Mouse (Mus musculus): ENCODE data around the gene Dgat2. TPM values are rescaled to one million over a fixed set of nuclear protein-coding genes. Genes with fewer than 3 reads are reported as not detected.

The Dgat2 gene
- total RNA-seq, 2 experiments from 2014 or later, result 111 TPM

DNA sequence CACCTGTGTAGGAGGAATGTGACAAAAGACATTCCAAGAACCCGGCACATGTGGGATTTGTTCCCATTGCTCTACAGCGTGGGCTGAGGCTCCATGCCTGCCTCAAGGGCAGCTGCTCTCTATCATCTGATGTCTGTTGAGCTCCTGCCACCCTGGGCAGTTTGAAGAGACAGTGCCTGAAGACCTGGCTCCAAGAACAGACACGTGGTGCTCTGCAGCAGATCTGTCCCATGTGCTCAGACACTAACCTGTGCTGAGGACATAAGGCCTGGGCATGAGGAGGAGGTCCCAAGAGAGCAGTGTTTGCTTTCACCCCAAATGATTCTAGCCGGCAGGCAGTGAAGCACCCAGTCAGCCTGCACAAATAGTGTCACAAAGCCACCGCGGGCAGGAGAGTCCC is 13.8 kb downstream of the Dgat2 start:
- DNase-seq (ENCODE audit: low spot score in 2 of 2), result no peak
- TF ChIP-seq CTCF (conservative IDR thresholded peaks at IDR 0.05), result no peak
- Histone ChIP-seq H3K4me3 (no peak overlapping the region), H3K27ac (no peak overlapping the region; the same call in 1 of the 2 replicates)

DNA sequence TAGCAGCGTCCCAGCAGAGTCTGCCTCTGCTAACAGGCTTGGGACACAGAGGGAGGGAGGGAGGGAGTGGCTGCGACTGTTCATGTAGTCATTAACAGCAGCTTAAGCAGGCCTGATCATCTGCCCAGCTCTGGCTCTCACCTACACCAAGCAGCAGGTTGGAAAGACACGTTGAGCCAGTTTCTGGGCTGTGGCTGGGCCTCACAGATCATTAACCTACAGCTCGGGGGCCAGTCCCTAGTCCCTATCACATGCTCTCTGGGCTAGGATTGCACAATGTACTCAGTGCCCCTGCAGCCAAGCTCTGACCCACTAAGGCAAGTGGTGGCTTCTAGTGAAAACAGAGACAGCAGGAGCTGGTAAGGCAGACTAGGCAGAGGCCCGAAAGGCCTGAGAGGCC is 14.6 kb downstream of the Dgat2 start:
- no peak for DNase-seq (ENCODE audit: low spot score in 2 of 2)
- Histone ChIP-seq H3K4me3 (no peak overlapping the region), H3K27ac (no peak overlapping the region)
- no peak for TF ChIP-seq CTCF (conservative IDR thresholded peaks at IDR 0.05)

DNA sequence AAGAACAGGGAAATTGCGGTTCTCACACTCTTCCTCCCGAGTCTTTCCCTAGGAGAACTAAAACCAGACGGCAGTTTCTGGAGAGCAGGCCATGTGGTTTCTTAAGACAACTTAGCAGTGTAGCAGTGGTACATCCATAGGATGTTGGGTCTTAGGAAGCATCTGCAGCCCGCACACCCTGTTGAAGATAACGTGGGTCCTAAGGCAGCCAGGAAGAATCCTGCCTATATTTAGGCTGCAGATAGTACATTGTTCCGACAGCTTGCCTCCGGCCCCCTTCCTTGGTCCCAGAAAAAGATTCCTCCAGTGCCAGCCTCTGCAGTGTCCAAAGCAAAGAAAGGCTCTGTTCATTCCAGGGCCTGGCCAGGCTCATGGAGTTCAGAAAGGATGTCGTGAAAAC is 16.4 kb downstream of the Dgat2 start:
- H3K27ac ChIP-seq, result no peak overlapping the region
- no peak overlapping the region for H3K4me3 ChIP-seq
- TF ChIP-seq CTCF (conservative IDR thresholded peaks at IDR 0.05), result no peak
- no peak for DNase-seq (ENCODE audit: low spot score in 2 of 2)

DNA sequence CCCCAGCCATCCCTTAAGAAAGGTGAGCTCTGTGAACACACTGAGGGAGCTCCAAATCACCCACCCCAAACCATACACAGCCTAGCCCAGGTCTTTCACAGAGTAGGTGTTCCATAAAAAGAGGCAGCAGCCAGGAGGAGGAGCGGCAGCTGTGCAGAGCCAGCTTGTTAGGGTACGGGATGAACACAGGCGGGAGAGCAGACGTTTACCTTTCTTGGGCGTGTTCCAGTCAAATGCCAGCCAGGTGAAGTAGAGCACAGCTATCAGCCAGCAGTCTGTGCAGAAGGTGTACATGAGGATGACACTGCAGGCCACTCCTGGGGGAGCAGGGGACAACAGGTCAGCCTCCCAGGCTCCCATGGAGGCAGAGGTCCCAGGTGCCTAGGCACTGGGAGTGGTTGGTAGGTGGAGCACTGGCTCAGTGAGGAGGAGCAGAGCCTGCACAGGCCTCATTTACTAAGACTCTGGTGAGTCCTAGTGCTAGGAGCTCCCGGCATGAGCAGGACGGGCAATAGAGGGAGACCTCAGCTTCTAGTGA is 17.6 kb downstream of the Dgat2 start:
- DNase-seq (ENCODE audit: low spot score in 2 of 2), result no peak
- Histone ChIP-seq H3K27ac (no peak overlapping the region), H3K4me3 (no peak overlapping the region)
- TF ChIP-seq CTCF (conservative IDR thresholded peaks at IDR 0.05), result no peak

DNA sequence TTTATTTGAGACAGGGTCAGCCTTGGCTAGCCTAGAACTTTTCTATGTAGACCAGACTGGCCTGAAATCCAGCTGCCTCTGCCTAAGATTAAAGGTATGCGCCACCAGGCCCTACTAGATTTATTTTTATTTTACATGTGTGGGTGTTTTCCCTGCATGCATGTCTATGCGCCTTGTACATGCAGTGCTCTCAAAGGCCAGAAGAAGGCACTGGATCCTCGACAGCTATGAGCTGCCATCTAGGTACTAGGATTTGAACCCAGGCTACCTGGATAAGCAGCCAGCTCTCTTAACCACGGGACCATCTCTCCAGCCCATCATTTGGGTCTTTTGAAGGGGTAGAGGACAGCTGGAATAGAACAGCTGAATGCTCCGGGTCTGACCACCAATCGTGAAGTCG is 20.1 kb downstream of the Dgat2 start:
- no peak overlapping the region for H3K27ac ChIP-seq
- no peak for DNase-seq (ENCODE audit: low spot score in 2 of 2)

DNA sequence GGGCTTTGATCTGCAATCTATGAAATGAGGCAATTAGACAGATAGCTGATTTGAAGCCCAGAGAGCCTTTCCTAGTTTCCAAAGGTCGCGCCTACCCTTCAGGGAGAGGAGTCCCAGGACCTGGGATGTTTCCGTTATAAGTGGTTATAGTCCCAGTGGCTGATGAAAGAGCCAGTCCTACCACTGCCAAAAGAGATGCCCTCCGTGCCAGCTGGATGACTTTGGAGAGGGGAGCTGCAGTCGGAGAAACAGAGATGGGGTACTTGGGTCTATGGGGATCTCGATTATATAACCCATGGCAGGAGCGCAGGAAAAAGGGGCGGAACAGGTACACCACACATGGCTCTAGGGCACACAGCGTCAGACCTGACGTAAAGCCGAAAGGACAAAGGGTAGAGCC is 20.6 kb downstream of the Dgat2 start:
- no peak for TF ChIP-seq CTCF (conservative IDR thresholded peaks at IDR 0.05)
- H3K4me3 ChIP-seq, result no peak overlapping the region
- DNase-seq (ENCODE audit: low spot score in 2 of 2), result no peak
- H3K27ac ChIP-seq, result no peak overlapping the region

More for the DNA sequence above, 20.1 kb downstream of the Dgat2 start:
- no peak overlapping the region for H3K4me3 ChIP-seq
- TF ChIP-seq CTCF (conservative IDR thresholded peaks at IDR 0.05), result peak; percentile 64

DNA sequence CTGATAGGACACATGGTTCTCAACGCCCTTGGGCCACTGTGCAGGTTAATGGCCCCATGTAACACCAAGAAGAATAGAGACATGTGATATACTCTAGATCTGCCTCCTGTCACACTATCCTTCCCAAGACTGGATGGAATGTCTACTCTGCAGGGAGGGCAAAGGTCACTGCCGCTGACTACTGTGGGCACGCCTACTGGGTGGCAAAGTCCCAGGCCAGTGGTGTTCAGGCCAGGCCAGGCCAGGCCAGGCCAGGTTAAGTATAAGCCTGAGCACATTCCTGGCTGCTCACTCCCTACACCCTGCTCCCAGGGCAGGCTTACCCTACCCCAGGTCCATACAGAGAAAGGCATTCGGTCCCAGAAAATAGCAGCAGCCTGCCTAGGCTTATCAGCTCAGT is 21.0 kb downstream of the Dgat2 start:
- no peak for DNase-seq (ENCODE audit: low spot score in 2 of 2)
- Histone ChIP-seq H3K4me3 (no peak overlapping the region), H3K27ac (no peak overlapping the region)
- no peak for TF ChIP-seq CTCF (conservative IDR thresholded peaks at IDR 0.05)

DNA sequence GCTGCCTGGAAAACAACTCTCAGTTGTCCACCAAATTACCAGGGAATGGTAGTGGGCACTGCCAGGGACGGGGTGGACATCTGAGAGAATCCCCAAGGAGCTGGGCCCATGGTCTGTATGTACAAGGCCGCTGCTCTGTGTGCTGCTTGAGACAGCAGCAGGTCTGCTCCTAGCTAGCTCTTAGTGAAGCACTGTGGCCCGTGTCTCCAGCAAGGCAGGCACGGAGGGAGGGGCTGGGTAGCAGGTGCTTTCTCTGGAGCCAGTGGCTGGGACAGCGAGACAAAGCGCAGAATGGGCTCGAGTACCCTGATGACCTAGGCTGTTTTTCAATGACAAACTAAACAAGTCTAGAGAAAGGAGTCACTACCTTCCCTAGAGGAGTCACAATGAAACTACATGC is 21.5 kb downstream of the Dgat2 start:
- Histone ChIP-seq H3K4me3 (no peak overlapping the region), H3K27ac (no peak overlapping the region)
- DNase-seq (ENCODE audit: low spot score in 2 of 2), result no peak
- no peak for TF ChIP-seq CTCF (conservative IDR thresholded peaks at IDR 0.05)

DNA sequence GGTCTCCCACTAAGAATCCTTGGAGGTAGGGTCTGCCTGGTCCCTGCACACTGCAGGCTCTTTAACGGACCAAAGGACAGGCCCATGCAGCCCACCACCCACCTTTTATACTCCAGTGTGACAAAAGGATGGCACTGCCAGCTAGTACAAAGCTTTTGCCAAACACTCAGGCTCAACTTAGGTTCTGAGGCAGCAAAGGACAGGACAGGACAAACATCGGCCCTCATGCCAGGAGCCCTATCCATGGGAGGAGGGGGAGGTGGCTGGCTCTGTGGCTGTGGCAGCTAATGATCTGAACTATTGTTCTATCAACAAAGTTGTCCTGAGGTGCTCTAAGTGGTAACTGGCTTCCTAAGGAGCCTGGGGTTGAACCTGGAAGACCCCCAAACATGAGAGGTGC is 23.1 kb downstream of the Dgat2 start:
- no peak for DNase-seq (ENCODE audit: low spot score in 2 of 2)
- Histone ChIP-seq H3K4me3 (no peak overlapping the region), H3K27ac (no peak overlapping the region)
- TF ChIP-seq CTCF (conservative IDR thresholded peaks at IDR 0.05), result no peak

DNA sequence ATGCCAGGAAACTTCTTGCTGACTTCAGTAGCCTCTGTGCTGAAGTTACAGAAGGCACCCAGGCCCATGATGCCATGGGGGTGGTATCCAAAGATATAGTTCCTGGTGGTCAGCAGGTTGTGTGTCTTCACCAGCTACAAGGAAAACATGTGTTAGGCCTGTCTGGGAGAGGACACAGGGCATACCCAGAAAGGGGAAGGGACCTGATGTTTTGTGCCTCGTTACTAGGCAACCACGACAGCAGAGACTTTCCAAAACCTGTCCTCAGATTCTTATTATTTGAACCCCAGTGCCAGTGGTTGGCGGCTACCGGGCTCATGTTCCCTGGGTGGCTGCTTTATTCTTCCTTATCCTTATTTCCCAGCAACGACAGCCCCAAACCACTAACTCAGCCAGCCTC is 23.6 kb downstream of the Dgat2 start:
- no peak for DNase-seq (ENCODE audit: low spot score in 2 of 2)
- no peak overlapping the region for H3K27ac ChIP-seq
- no peak overlapping the region for H3K4me3 ChIP-seq
- TF ChIP-seq CTCF (conservative IDR thresholded peaks at IDR 0.05), result no peak

DNA sequence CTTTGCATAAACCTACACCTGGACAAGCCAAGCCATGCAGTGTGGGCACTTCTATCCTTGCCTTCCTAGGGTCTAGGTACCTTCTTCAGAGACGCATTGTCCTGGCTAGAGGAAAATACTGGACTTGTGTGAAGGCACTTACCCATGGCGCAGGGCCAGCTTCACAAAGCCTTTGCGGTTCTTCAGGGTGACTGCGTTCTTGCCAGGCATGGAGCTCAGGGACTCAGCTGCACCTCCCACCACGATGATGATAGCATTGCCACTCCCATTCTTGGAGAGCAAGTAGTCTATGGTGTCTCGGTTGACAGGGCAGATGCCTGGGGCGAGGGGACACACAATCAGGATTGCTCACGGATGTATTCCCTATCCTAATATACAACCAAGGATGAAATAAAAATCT is 24.5 kb downstream of the Dgat2 start:
- H3K4me3 ChIP-seq, result no peak overlapping the region
- no peak for TF ChIP-seq CTCF (conservative IDR thresholded peaks at IDR 0.05)
- H3K27ac ChIP-seq, result no peak overlapping the region

DNA sequence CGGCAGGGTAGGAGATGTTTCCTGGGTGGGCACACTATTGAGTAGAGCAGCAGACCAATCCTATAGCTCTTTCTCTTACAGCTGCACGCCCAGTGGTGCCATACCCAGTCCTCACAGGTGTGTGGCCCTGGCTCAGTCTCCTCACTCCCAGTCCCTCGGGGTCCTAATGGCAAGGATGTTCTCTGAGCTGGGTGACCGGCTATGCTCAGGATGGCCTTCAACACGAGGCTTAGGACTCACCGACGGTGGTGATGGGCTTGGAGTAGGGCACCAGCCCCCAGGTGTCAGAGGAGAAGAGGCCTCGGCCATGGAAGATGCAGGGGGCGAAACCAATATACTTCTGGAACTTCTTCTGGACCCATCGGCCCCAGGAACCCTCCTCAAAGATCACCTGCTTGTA is 25.8 kb downstream of the Dgat2 start:
- no peak overlapping the region for H3K4me3 ChIP-seq
- TF ChIP-seq CTCF (conservative IDR thresholded peaks at IDR 0.05), result no peak
- H3K27ac ChIP-seq, result no peak overlapping the region
- DNase-seq (ENCODE audit: low spot score in 2 of 2), result no peak

More for the DNA sequence above, 24.5 kb downstream of the Dgat2 start:
- no peak for DNase-seq (ENCODE audit: low spot score in 2 of 2)

DNA sequence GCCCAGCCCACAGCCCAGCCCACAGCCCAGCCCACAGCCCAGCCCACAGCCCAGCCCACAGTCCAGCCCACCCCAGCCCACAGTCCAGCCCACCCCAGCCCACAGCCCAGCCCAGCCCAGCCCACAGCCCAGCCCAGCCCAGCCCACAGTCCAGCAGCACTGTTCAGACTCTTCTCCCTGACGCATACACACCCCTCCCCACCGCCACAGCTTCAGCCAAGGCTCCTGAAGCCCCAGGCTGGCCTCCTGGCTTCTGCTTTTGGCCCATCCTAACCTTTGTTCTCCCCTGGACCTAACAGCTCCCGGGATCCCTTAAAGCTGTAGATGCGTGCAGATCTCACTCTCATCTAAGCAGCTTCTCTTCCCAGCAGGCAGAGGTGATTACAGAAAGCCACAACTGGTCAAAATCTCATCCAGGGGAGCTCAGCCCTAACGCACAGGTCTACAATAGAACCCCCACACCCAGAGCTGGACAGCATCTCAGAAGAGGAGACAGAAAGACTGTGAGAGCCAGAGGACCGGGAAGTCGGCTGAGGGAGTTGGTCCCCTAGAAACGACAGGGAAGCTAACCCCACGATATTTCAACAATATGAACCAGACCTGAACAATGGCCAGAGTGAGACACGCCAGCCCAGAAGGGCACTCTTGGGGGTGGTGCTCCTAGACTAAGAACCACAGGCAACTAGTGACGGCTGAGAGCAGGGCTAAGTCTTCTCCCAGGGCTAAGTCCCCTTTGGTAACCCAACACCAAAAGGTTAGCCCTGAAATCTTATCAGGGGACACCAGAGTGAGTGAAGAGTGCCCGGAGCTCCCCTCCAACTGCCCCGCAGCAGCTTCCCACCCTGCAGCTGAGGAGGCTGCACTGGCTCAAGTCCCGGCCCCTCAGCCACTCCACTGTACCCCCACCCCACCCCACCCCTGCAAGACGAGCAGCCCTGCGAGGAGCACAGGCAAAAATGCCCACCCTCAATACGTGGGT is 26.9 kb downstream of the Dgat2 start:
- no peak for TF ChIP-seq CTCF (conservative IDR thresholded peaks at IDR 0.05)
- Histone ChIP-seq H3K4me3 (no peak overlapping the region), H3K27ac (no peak overlapping the region)
- DNase-seq (ENCODE audit: low spot score in 2 of 2), result no peak

DNA sequence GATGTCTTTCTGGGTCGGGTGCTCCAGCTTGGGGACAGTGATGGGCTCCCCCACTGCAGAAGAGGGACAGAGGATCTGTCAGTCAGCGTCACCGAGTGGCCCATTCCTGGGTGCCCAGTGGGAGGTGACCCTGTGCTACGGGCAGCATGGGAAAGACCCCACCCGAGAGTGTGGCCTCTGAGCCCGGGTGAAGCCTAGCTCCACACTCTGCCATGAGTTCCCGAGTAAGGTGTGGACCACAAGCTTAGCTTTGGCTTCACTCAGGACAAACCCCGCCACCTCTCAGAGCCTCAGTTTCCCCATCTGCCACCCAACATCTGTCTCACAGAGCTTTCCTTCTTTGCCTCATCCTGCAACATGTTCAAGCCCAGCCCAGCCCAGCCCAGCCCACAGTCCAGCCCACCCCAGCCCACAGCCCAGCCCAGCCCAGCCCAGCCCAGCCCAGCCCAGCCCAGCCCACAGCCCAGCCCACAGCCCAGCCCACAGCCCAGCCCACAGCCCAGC is 27.8 kb downstream of the Dgat2 start:
- Histone ChIP-seq H3K4me3 (no peak overlapping the region), H3K27ac (no peak overlapping the region)
- no peak for TF ChIP-seq CTCF (conservative IDR thresholded peaks at IDR 0.05)
- DNase-seq (ENCODE audit: low spot score in 2 of 2), result no peak
